Mouse (Mus musculus) heart, embryonic 12.5 days (tissue): ENCODE results near the gene Yipf4. TPM values are rescaled to one million over a fixed set of nuclear protein-coding genes. Genes with fewer than 3 reads are reported as not detected.
"Not testable (repeated sequence)": the region's sequence is repeated elsewhere in the genome, so short reads cannot be mapped to it uniquely, and the experiment has no call there.

Source experiments
- ATAC-seq: fragments of 200-750 bp; cut with Nextera tagmentation; 2 replicates; pipeline ENCODE4 v1.8.0; 2017; ENCODE audit warnings: moderate TSS enrichment, moderate library complexity; ENCODE audit not compliant: insufficient number of reproducible peaks, low FRiP score
- H3K27ac ChIP-seq: fragments of 300-500 bp; sonication (generic); 2 replicates; pipeline ENCODE4 v1.5.1; 2016; ENCODE audit warnings: mild to moderate bottlenecking, moderate library complexity; ENCODE audit not compliant: poor library complexity, severe bottlenecking
- H3K27me3 ChIP-seq: fragments of 300-500 bp; sonication (generic); replicated peaks from 2 replicates; pipeline ENCODE4 v1.6.1; 2016; ENCODE audit warnings: mild to moderate bottlenecking, moderate library complexity
- H3K36me3 ChIP-seq: fragments of 300-500 bp; sonication (generic); 2 replicates; pipeline ENCODE4 v1.6.1; 2016; ENCODE audit warnings: mild to moderate bottlenecking, moderate library complexity
- H3K4me1 ChIP-seq: fragments of 300-500 bp; sonication (generic); replicated peaks from 2 replicates; pipeline ENCODE4 v1.6.1; 2016; ENCODE audit warnings: mild to moderate bottlenecking
- H3K4me2 ChIP-seq: fragments of 300-500 bp; sonication (generic); 2 replicates; pipeline ENCODE4 v1.6.1; 2016; ENCODE audit warnings: mild to moderate bottlenecking, moderate library complexity
- H3K4me3 ChIP-seq: fragments of 300-500 bp; sonication (generic); 2 replicates; pipeline ENCODE4 v1.5.1; 2016; ENCODE audit warnings: mild to moderate bottlenecking
- H3K9ac ChIP-seq: fragments of 300-500 bp; sonication (generic); 2 replicates; pipeline ENCODE4 v1.6.1; 2016; ENCODE audit warnings: mild to moderate bottlenecking, moderate library complexity
- H3K9me3 ChIP-seq: fragments of 300-500 bp; sonication (generic); replicated peaks from 2 replicates; pipeline ENCODE4 v1.6.1; 2016; ENCODE audit warnings: mild to moderate bottlenecking, moderate library complexity
- WGBS: fragments of 180-500 bp; shearing (Covaris S2); methylation state at CpG from one replicate; pipeline ENCODE4 v1.1.7; 2016; 5-methylcytosine and 5-hydroxymethylcytosine counted together
- polyA plus RNA-seq: library from polyadenylated mRNA; unstranded; fragments of >200 nt; fragmentation: Nextera tagmentation; extraction: Ambion mirVana; gene quantifications from 2 replicates; pipeline ENCODE4 v1.2.1, GENCODE M21; 2016

The Yipf4 gene
- polyA plus RNA-seq = 63.2 and 64.7 TPM in 2 replicates

- Histone ChIP-seq H3K36me3 (peaks cover 20% of the 10 kb centered on the region), H3K9me3 (no peaks in the 10 kb centered on the region), H3K4me3 (peak within 1 kb of the TSS; percentile 83), H3K4me2 (peak within 1 kb of the TSS; percentile 71), H3K27me3 (no peaks in the 10 kb centered on the region), H3K4me1 (peaks cover 3% of the 10 kb centered on the region; the same call in 1 of the 2 replicates), H3K27ac (peak within 1 kb of the TSS; percentile 95), H3K9ac (peak within 1 kb of the TSS; percentile 85)
- ATAC-seq = peak; percentile 99
- 4% methylated on average over 58 of the region's 58 CpGs for WGBS
These were observed at the start of gene Yipf4 for GRCm38 (mm10) chr17:74489024-74489900. Yipf4 (plus strand) TSS chr17:74489493.

- no peak for ATAC-seq
- WGBS = 65% methylated on average over 5 of the region's 5 CpGs
These were observed 48.8 kb upstream of the Yipf4 start for GRCm38 (mm10) chr17:74440486-74440885.

GRCm38 (mm10) chr17:74449776-74450175 lies 39.5 kb upstream of the Yipf4 start:
- 82% methylated on average over 10 of the region's 10 CpGs for WGBS
- H3K36me3 ChIP-seq = no peaks in the 10 kb centered on the region
- H3K4me1 ChIP-seq = no peaks in the 10 kb centered on the region
- H3K9me3 ChIP-seq = no peaks in the 10 kb centered on the region
- no peak for ATAC-seq
- no peak overlapping the region for H3K9ac ChIP-seq
- H3K27me3 ChIP-seq = no peaks in the 10 kb centered on the region
- H3K4me3 ChIP-seq = no peak overlapping the region
- H3K27ac ChIP-seq = no peak overlapping the region
- H3K4me2 ChIP-seq = no peak overlapping the region

More at GRCm38 (mm10) chr17:74440486-74440885, 48.8 kb upstream of the Yipf4 start:
- H3K36me3 ChIP-seq = no peaks in the 10 kb centered on the region
- H3K9ac ChIP-seq = no peak overlapping the region
- no peaks in the 10 kb centered on the region for H3K9me3 ChIP-seq
- no peaks in the 10 kb centered on the region for H3K4me1 ChIP-seq
- H3K27me3 ChIP-seq = no peaks in the 10 kb centered on the region
- H3K4me2 ChIP-seq = no peak overlapping the region
- H3K4me3 ChIP-seq = no peak overlapping the region
- no peak overlapping the region for H3K27ac ChIP-seq

- H3K27ac ChIP-seq = no peak overlapping the region
- no peaks in the 10 kb centered on the region for H3K4me1 ChIP-seq
- no peak overlapping the region for H3K4me2 ChIP-seq
- H3K36me3 ChIP-seq = no peaks in the 10 kb centered on the region
- no peaks in the 10 kb centered on the region for H3K9me3 ChIP-seq
- no peak overlapping the region for H3K9ac ChIP-seq
- no peak overlapping the region for H3K4me3 ChIP-seq
- WGBS = 64% methylated on average over 3 of the region's 3 CpGs
- H3K27me3 ChIP-seq = no peaks in the 10 kb centered on the region
- no peak for ATAC-seq
These were observed 35.4 kb upstream of the Yipf4 start for GRCm38 (mm10) chr17:74453928-74454327.

GRCm38 (mm10) chr17:74454660-74455059 lies 34.6 kb upstream of the Yipf4 start:
- Histone ChIP-seq H3K9ac (no peak overlapping the region), H3K4me3 (no peak overlapping the region), H3K27ac (no peak overlapping the region), H3K27me3 (no peaks in the 10 kb centered on the region), H3K4me1 (no peaks in the 10 kb centered on the region), H3K9me3 (no peaks in the 10 kb centered on the region), H3K4me2 (no peak overlapping the region), H3K36me3 (no peaks in the 10 kb centered on the region)
- WGBS = 87% methylated on average over 1 of the region's 1 CpGs
- no peak for ATAC-seq

- H3K4me3 ChIP-seq = no peak overlapping the region
- 79% methylated on average over 4 of the region's 4 CpGs for WGBS
- no peak for ATAC-seq
- no peaks in the 10 kb centered on the region for H3K4me1 ChIP-seq
- no peak overlapping the region for H3K9ac ChIP-seq
- H3K27me3 ChIP-seq = no peaks in the 10 kb centered on the region
- no peak overlapping the region for H3K4me2 ChIP-seq
- no peak overlapping the region for H3K27ac ChIP-seq
- H3K36me3 ChIP-seq = no peaks in the 10 kb centered on the region
- no peaks in the 10 kb centered on the region for H3K9me3 ChIP-seq
These were observed 33.9 kb upstream of the Yipf4 start for GRCm38 (mm10) chr17:74455426-74455825.

GRCm38 (mm10) chr17:74456825-74457224 lies 32.5 kb upstream of the Yipf4 start:
- Histone ChIP-seq H3K4me3 (no peak overlapping the region), H3K9me3 (no peaks in the 10 kb centered on the region), H3K4me2 (no peak overlapping the region), H3K36me3 (no peaks in the 10 kb centered on the region), H3K27me3 (no peaks in the 10 kb centered on the region), H3K4me1 (no peaks in the 10 kb centered on the region), H3K9ac (no peak overlapping the region), H3K27ac (no peak overlapping the region)
- WGBS = 91% methylated on average over 5 of the region's 5 CpGs
- ATAC-seq = no peak

- Histone ChIP-seq H3K9ac (no peak overlapping the region), H3K4me1 (no peaks in the 10 kb centered on the region), H3K4me2 (no peak overlapping the region), H3K9me3 (no peaks in the 10 kb centered on the region), H3K4me3 (no peak overlapping the region), H3K27me3 (no peaks in the 10 kb centered on the region), H3K36me3 (no peaks in the 10 kb centered on the region), H3K27ac (no peak overlapping the region)
- 61% methylated on average over 10 of the region's 10 CpGs for WGBS
- ATAC-seq = no peak
These were observed 31.2 kb upstream of the Yipf4 start for GRCm38 (mm10) chr17:74457972-74458677.

GRCm38 (mm10) chr17:74458711-74459408 lies 30.4 kb upstream of the Yipf4 start, which contains the start of gene Nlrc4:
Nlrc4 (minus strand) TSS chr17:74459142.
- H3K4me3 ChIP-seq = no peak within 1 kb of the TSS
- WGBS = 55% methylated on average over 8 of the region's 8 CpGs
- H3K4me2 ChIP-seq = no peak within 1 kb of the TSS
- no peak for ATAC-seq
- no peaks in the 10 kb centered on the region for H3K4me1 ChIP-seq
- H3K27me3 ChIP-seq = no peaks in the 10 kb centered on the region
- H3K9ac ChIP-seq = no peak within 1 kb of the TSS
- H3K27ac ChIP-seq = no peak within 1 kb of the TSS
- no peaks in the 10 kb centered on the region for H3K9me3 ChIP-seq
- no peaks in the 10 kb centered on the region for H3K36me3 ChIP-seq

- no peaks in the 10 kb centered on the region for H3K36me3 ChIP-seq
- H3K27me3 ChIP-seq = no peaks in the 10 kb centered on the region
- no peak overlapping the region for H3K27ac ChIP-seq
- no peak overlapping the region for H3K4me3 ChIP-seq
- H3K9ac ChIP-seq = no peak overlapping the region
- no peak for ATAC-seq
- H3K4me2 ChIP-seq = no peak overlapping the region
- no peaks in the 10 kb centered on the region for H3K4me1 ChIP-seq
- H3K9me3 ChIP-seq = no peaks in the 10 kb centered on the region
These were observed 25.8 kb upstream of the Yipf4 start for GRCm38 (mm10) chr17:74463510-74463909.

- H3K4me1 ChIP-seq, H3K4me2 ChIP-seq, H3K27me3 ChIP-seq, H3K9ac ChIP-seq, ATAC-seq, H3K27ac ChIP-seq, H3K4me3 ChIP-seq, H3K9me3 ChIP-seq, H3K36me3 ChIP-seq: not testable (repeated sequence)
- WGBS = 82% methylated on average over 2 of the region's 2 CpGs
These were observed 21.3 kb upstream of the Yipf4 start for GRCm38 (mm10) chr17:74467981-74468380.
